Mouse (Mus musculus) limb, embryonic 15.5 days (tissue): ENCODE results near the gene Il25. TPM values are rescaled to one million over a fixed set of nuclear protein-coding genes. Genes with fewer than 3 reads are reported as not detected.
"Not testable (repeated sequence)": the region's sequence is repeated elsewhere in the genome, so short reads cannot be mapped to it uniquely, and the experiment has no call there.

Source experiments
- ATAC-seq: fragments of 200-750 bp; cut with Nextera tagmentation; 2 replicates; pipeline ENCODE4 v1.8.0; 2017; ENCODE audit warnings: low read depth, moderate TSS enrichment; ENCODE audit not compliant: insufficient number of reproducible peaks, low FRiP score, low TSS enrichment
- H3K27ac ChIP-seq: fragments of 300-500 bp; sonication (generic); 2 replicates; pipeline ENCODE4 v1.5.1; 2015; ENCODE audit warnings: moderate library complexity, mild to moderate bottlenecking, inconsistent platforms
- H3K27me3 ChIP-seq: fragments of 300-500 bp; sonication (generic); 2 replicates; pipeline ENCODE4 v1.6.1; 2015; ENCODE audit warnings: inconsistent platforms
- H3K36me3 ChIP-seq: fragments of 300-500 bp; sonication (generic); 2 replicates; pipeline ENCODE4 v1.6.1; 2015; ENCODE audit warnings: inconsistent platforms
- H3K4me1 ChIP-seq: fragments of 300-500 bp; sonication (generic); 2 replicates; pipeline ENCODE4 v1.6.1; 2015; ENCODE audit warnings: inconsistent platforms
- H3K4me2 ChIP-seq: fragments of 300-500 bp; sonication (generic); 2 replicates; pipeline ENCODE4 v1.6.1; 2015; ENCODE audit warnings: mild to moderate bottlenecking, inconsistent platforms
- H3K4me3 ChIP-seq: fragments of 300-500 bp; sonication (generic); 2 replicates; pipeline ENCODE4 v1.5.1; 2015; ENCODE audit warnings: mild to moderate bottlenecking, inconsistent platforms
- H3K9ac ChIP-seq: fragments of 300-500 bp; sonication (generic); 2 replicates; pipeline ENCODE4 v1.6.1; 2015; ENCODE audit warnings: inconsistent platforms
- H3K9me3 ChIP-seq: fragments of 300-500 bp; sonication (generic); 2 replicates; pipeline ENCODE4 v1.6.1; 2016; ENCODE audit warnings: inconsistent platforms
- WGBS: fragments of 180-500 bp; shearing (Covaris S2); methylation state at CpG from one replicate; pipeline ENCODE4 v1.1.7; 2015; 5-methylcytosine and 5-hydroxymethylcytosine counted together
- polyA plus RNA-seq: library from polyadenylated mRNA; unstranded; fragments of >200 nt; fragmentation: Nextera tagmentation; extraction: Ambion mirVana; gene quantifications from 2 replicates; pipeline ENCODE4 v1.2.1, GENCODE M21; 2015

Il25 gene
- polyA plus RNA-seq, 1 experiment from 2014 or later: not detected

GRCm38 (mm10) chr14:54960769-54961168, 28.3 kb downstream of the Il25 start:
- Histone ChIP-seq H3K9me3 (no peaks in the 10 kb centered on the region), H3K4me2 (no peak overlapping the region), H3K27me3 (no peaks in the 10 kb centered on the region), H3K9ac (no peak overlapping the region), H3K4me3 (no peak overlapping the region), H3K27ac (no peak overlapping the region), H3K4me1 (no peaks in the 10 kb centered on the region), H3K36me3 (no peaks in the 10 kb centered on the region)
- no peak for ATAC-seq
- WGBS: 71% methylated on average over 10 of the region's 10 CpGs

DNA sequence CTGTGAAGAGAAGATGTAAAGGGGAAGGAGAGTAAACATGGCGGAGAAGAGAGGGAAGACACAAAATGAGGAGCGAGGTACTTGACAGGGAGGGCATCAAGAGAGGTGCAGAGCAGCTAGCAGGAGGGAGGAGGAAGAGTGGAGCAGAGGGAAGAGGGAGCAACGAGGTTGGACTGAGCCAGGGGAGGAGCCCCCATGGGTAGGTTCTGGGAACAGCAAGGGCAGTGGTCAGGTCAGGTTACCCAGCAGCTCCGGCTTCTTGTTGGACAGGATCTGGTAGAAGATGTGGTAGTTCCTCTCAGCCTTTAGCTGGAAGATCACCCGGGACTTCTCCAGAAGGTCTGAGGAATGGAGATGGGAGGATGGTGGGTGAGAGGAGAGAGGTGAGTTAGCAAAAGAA, 29.0 kb downstream of the Il25 start:
- no peaks in the 10 kb centered on the region for H3K9me3 ChIP-seq
- H3K27me3 ChIP-seq: no peaks in the 10 kb centered on the region
- H3K36me3 ChIP-seq: no peaks in the 10 kb centered on the region
- WGBS: 79% methylated on average over 5 of the region's 5 CpGs
- no peak overlapping the region for H3K9ac ChIP-seq
- no peak overlapping the region for H3K4me3 ChIP-seq
- H3K4me1 ChIP-seq: no peaks in the 10 kb centered on the region
- ATAC-seq: no peak
- H3K27ac ChIP-seq: no peak overlapping the region
- no peak overlapping the region for H3K4me2 ChIP-seq

DNA sequence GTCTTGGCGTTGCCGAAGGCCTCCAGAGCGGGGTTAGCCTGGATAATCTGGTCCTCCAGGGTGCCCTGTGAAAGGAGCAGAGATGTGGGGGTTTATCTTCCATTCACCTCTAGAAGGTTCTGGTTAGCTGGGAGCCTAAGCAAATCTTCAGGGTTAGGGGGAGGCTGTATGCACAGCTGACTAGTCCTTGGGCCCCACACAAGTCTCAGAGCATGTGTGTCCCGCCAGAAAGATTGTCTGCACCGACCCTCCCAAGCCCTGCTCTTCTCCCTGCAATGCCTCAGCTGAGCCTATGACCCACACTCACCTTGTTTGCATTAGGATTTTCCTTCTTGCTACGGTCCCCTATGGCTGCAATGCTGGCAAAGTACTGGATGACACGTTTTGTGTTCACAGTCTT, 30.2 kb downstream of the Il25 start:
- Histone ChIP-seq H3K4me1 (no peaks in the 10 kb centered on the region), H3K4me3 (no peak overlapping the region), H3K9me3 (no peaks in the 10 kb centered on the region), H3K27ac (no peak overlapping the region), H3K36me3 (no peaks in the 10 kb centered on the region), H3K9ac (no peak overlapping the region), H3K27me3 (no peaks in the 10 kb centered on the region), H3K4me2 (no peak overlapping the region)
- WGBS: 86% methylated on average over 7 of the region's 7 CpGs
- no peak for ATAC-seq

DNA sequence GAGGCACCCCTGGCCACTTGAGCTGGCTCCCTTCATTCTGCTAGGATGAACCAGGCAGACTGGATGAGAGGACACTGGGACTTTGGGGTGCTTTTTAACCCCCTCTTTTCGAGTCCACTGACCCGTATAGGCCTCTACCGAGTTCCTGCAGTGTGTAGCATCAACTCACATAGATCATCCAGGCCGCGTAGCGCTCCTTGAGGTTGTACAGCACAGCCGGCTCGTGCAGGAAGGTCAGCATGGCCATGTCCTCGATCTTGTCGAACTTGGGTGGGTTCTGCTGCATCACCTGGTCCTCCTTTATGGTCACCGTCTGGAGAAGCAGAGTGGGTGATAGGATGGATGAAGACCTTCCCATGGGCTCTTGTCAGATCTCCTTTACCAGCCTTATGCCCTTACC, 31.2 kb downstream of the Il25 start:
- Histone ChIP-seq H3K36me3 (no peaks in the 10 kb centered on the region), H3K27me3 (no peaks in the 10 kb centered on the region), H3K4me2 (no peak overlapping the region), H3K9me3 (no peaks in the 10 kb centered on the region), H3K4me1 (no peaks in the 10 kb centered on the region), H3K27ac (no peak overlapping the region), H3K4me3 (no peak overlapping the region), H3K9ac (no peak overlapping the region)
- no peak for ATAC-seq
- WGBS: 92% methylated on average over 11 of the region's 11 CpGs

- H3K4me1 ChIP-seq: no peaks in the 10 kb centered on the region
- H3K27ac ChIP-seq: no peak overlapping the region
- H3K4me3 ChIP-seq: no peak overlapping the region
- H3K27me3 ChIP-seq: no peaks in the 10 kb centered on the region
- H3K9ac ChIP-seq: no peak overlapping the region
- H3K9me3 ChIP-seq: no peaks in the 10 kb centered on the region
- WGBS: 79% methylated on average over 15 of the region's 15 CpGs
- no peak for ATAC-seq
- no peak overlapping the region for H3K4me2 ChIP-seq
- no peaks in the 10 kb centered on the region for H3K36me3 ChIP-seq
These were observed 32.5 kb downstream of the Il25 start for GRCm38 (mm10) chr14:54965044-54965443.

- H3K4me1 ChIP-seq: no peaks in the 10 kb centered on the region
- no peak for ATAC-seq
- H3K27me3 ChIP-seq: no peaks in the 10 kb centered on the region
- H3K4me2 ChIP-seq: no peak overlapping the region
- WGBS: 39% methylated on average over 6 of the region's 6 CpGs
- H3K27ac ChIP-seq: no peak overlapping the region
- H3K36me3 ChIP-seq: no peaks in the 10 kb centered on the region
- no peak overlapping the region for H3K4me3 ChIP-seq
- no peak overlapping the region for H3K9ac ChIP-seq
- H3K9me3 ChIP-seq: no peaks in the 10 kb centered on the region
These were observed 33.1 kb downstream of the Il25 start for GRCm38 (mm10) chr14:54965631-54966030.

GRCm38 (mm10) chr14:54966320-54966977, 34.0 kb downstream of the Il25 start, which contains the start of gene Myh6:
Gene Myh6, minus strand, starts transcription at chr14:54966927.
- WGBS: 63% methylated on average over 7 of the region's 7 CpGs
- Histone ChIP-seq H3K9me3 (no peaks in the 10 kb centered on the region), H3K36me3 (no peaks in the 10 kb centered on the region), H3K4me3 (no peak within 1 kb of the TSS), H3K4me2 (no peak within 1 kb of the TSS), H3K27ac (no peak within 1 kb of the TSS), H3K27me3 (no peaks in the 10 kb centered on the region), H3K9ac (no peak within 1 kb of the TSS), H3K4me1 (no peaks in the 10 kb centered on the region)
- ATAC-seq: no peak

- H3K4me3 ChIP-seq: no peak overlapping the region
- no peak overlapping the region for H3K9ac ChIP-seq
- WGBS: 83% methylated on average over 3 of the region's 3 CpGs
These were observed 35.4 kb downstream of the Il25 start for GRCm38 (mm10) chr14:54967874-54968273.

DNA sequence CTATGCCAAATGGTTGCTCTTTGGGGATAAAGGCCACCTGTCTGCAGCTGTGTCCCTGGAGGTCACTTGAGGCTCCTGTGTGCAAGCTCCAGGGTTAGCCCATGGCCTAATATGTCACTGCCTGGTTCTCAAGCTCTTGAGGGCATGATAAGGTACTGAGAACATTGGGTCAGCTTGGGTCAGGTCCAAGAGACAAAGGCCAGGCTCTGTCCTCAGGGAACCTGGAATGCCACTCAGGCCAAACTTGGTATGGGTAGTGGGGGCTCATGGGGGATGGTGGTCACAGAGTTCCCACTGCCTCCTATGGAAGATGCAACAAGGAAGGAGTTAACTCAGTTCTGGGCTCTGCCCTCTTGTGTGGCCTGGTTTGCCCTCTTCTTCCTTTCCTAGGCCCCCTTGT, 35.8 kb downstream of the Il25 start:
- Histone ChIP-seq H3K9me3 (no peaks in the 10 kb centered on the region), H3K4me3 (no peak overlapping the region), H3K27ac (no peak overlapping the region), H3K9ac (no peak overlapping the region), H3K27me3 (no peaks in the 10 kb centered on the region), H3K36me3 (no peaks in the 10 kb centered on the region), H3K4me1 (no peaks in the 10 kb centered on the region), H3K4me2 (no peak overlapping the region)
- no peak for ATAC-seq

More at GRCm38 (mm10) chr14:54967874-54968273, 35.4 kb downstream of the Il25 start:
- H3K9me3 ChIP-seq: no peaks in the 10 kb centered on the region
- H3K27me3 ChIP-seq: no peaks in the 10 kb centered on the region
- no peaks in the 10 kb centered on the region for H3K36me3 ChIP-seq
- H3K4me2 ChIP-seq: no peak overlapping the region
- no peaks in the 10 kb centered on the region for H3K4me1 ChIP-seq
- H3K27ac ChIP-seq: no peak overlapping the region
- no peak for ATAC-seq

- not testable (repeated sequence) for ATAC-seq, H3K27ac ChIP-seq, H3K9ac ChIP-seq, H3K9me3 ChIP-seq, H3K4me2 ChIP-seq, H3K36me3 ChIP-seq, H3K27me3 ChIP-seq, H3K4me3 ChIP-seq, H3K4me1 ChIP-seq
- WGBS: 86% methylated on average over 11 of the region's 11 CpGs
These were observed 40.3 kb downstream of the Il25 start for GRCm38 (mm10) chr14:54972786-54973185.

DNA sequence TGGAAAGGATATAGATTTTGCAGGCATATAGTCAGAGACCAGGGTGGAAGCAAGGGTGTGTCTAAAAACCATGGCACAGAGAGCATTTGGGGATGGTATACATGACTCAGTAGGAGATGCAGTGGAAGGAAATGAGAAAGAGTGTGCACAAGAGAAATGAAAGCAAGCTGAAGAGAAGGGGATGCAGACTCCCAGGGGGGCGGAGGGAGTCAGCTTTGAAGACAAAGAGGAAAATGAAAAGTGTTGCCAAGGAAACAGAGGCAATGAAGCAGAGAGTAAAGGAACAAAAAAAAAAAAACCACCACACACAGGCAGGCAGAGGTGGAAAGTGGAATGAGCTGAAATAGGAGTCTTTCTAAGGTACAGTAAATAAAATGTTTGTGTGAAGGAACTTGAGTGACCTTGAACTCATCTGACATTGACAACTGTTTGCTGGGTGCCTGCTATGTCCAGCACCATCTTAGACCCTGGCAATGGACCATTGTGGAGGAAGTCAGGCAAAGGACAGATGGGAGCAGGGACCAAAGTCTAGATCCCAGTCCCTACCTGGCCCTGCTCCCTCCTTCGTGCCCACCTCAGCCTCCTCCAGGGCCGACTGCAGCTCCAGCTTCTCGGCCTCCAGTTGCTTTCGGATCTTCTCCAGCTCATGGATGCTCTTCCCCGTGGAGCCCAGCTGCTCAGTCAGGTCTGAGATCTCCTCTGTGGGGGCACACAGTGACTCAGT, 41.7 kb downstream of the Il25 start:
- Histone ChIP-seq H3K9ac (no peak overlapping the region), H3K36me3 (no peaks in the 10 kb centered on the region), H3K4me1 (no peaks in the 10 kb centered on the region), H3K27me3 (no peaks in the 10 kb centered on the region; the same call in 1 of the 2 replicates), H3K4me3 (no peak overlapping the region), H3K9me3 (no peaks in the 10 kb centered on the region), H3K27ac (no peak overlapping the region), H3K4me2 (no peak overlapping the region)
- ATAC-seq: no peak
- WGBS: 81% methylated on average over 6 of the region's 6 CpGs

DNA sequence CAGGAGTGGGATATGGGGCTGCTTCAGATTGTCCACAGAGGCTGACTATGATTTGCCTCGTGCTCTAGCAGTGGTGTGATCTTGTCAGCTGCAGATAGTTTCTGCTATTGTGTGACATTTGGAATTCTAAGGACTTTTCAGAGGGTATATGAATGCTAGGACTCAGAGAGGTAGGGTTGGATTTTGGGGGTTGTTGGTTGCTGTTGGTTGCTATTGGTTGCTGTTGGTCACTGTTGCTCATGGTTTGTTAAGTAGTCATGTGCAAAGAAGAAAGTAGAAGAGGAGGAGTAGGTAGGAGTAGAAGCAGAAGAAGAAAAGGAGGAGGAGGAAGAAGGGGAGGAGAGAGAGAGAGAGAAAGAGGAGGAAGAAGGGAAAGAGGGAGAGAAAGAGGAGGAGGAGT, 44.1 kb downstream of the Il25 start, which contains the start of gene Gm17428:
TSS of gene Gm17428 (plus strand) at position 301 of the 400 bp plus-strand sequence.
- WGBS: 82% methylated on average over 1 of the region's 1 CpGs
- no peak within 1 kb of the TSS for H3K9ac ChIP-seq

More for the DNA sequence above, 44.1 kb downstream of the Il25 start, which contains the start of gene Gm17428:
- Histone ChIP-seq H3K4me1 (no peaks in the 10 kb centered on the region), H3K4me3 (no peak within 1 kb of the TSS), H3K27me3 (no peaks in the 10 kb centered on the region; the same call in 1 of the 2 replicates), H3K4me2 (no peak within 1 kb of the TSS), H3K9me3 (no peaks in the 10 kb centered on the region), H3K27ac (no peak within 1 kb of the TSS), H3K36me3 (no peaks in the 10 kb centered on the region)
- ATAC-seq: no peak
